Mouse (Mus musculus) MEL (cell line): ENCODE results near the gene Ndufa11.

Experiments used
- CTCF ChIP-seq, 3 experiments: IDR thresholded peaks in 2 of 3; conservative IDR thresholded peaks in 1 of 3; 2 replicates each; pipeline ENCODE4 v1.5.1; 2011 to 2012; ENCODE audit warnings: low read length in 3 of 3, low read depth in 2 of 3, mild to moderate bottlenecking in 2 of 3, improper control_type of control experiment in 1 of 3, inconsistent platforms in 1 of 3, mixed read lengths in 1 of 3, moderate library complexity in 1 of 3; ENCODE audit not compliant: control insufficient read depth in 1 of 3, insufficient read depth in 1 of 3, poor library complexity in 1 of 3, severe bottlenecking in 1 of 3
- E2F4 ChIP-seq: IDR thresholded peaks from 2 replicates; pipeline ENCODE4 v1.6.1; 2011; ENCODE audit warnings: low read depth, low read length, improper control_type of control experiment, borderline replicate concordance
- GABPA ChIP-seq: IDR thresholded peaks from 2 replicates; pipeline ENCODE4 v1.6.1; 2012; ENCODE audit warnings: low read depth, mild to moderate bottlenecking, inconsistent platforms, low read length, improper control_type of control experiment, moderate library complexity
- KAT2A ChIP-seq: conservative IDR thresholded peaks from 2 replicates; pipeline ENCODE4 v1.6.1; 2012; ENCODE audit warnings: low read depth, low read length, improper control_type of control experiment, inconsistent platforms
- POLR2A ChIP-seq, 2 experiments: IDR thresholded peaks; 2 replicates each; pipeline ENCODE4 v1.6.1; 2011 to 2012; ENCODE audit warnings: low read length in 2 of 2, mild to moderate bottlenecking in 2 of 2, control low read depth in 1 of 2, improper control_type of control experiment in 1 of 2, low read depth in 1 of 2, moderate library complexity in 1 of 2; ENCODE audit not compliant: control insufficient read depth in 1 of 2, insufficient read depth in 1 of 2, poor library complexity in 1 of 2
- POLR2AphosphoS2 ChIP-seq: IDR thresholded peaks from 2 replicates; pipeline ENCODE4 v1.6.1; 2011; ENCODE audit warnings: low read length, improper control_type of control experiment
- POLR2AphosphoS5 ChIP-seq: IDR thresholded peaks from 2 replicates; pipeline ENCODE4 v1.6.1; 2012; ENCODE audit warnings: low read depth, borderline replicate concordance, mild to moderate bottlenecking, inconsistent platforms, low read length, moderate library complexity, mixed read lengths
- USF1 ChIP-seq: IDR thresholded peaks from 2 replicates; pipeline ENCODE4 v1.6.1; 2014; ENCODE audit warnings: low read depth, mild to moderate bottlenecking, inconsistent platforms, low read length, improper control_type of control experiment, moderate library complexity
- USF2 ChIP-seq, 2 experiments: IDR thresholded peaks; 2 replicates each; pipeline ENCODE4 v1.6.1; 2011 to 2012; ENCODE audit warnings: improper control_type of control experiment in 2 of 2, low read length in 2 of 2, borderline replicate concordance in 1 of 2, inconsistent platforms in 1 of 2, low read depth in 1 of 2, mild to moderate bottlenecking in 1 of 2; ENCODE audit not compliant: insufficient read depth in 1 of 2

GRCm38 (mm10) chr17:56727029-56727649 is 9.6 kb downstream of the Ndufa11 start:
- no peak for TF ChIP-seq USF1
- no peak for TF ChIP-seq CTCF (IDR thresholded peaks at IDR 0.05 in 2 of 3, conservative IDR thresholded peaks at IDR 0.05 in 1 of 3; ENCODE audit: control insufficient read depth in 1 of 3, insufficient read depth in 1 of 3, low read depth in 2 of 3, low read length in 3 of 3, poor library complexity in 1 of 3, severe bottlenecking in 1 of 3)
- no peak for TF ChIP-seq USF2 (IDR thresholded peaks at IDR 0.05; ENCODE audit: borderline replicate concordance in 1 of 2, insufficient read depth in 1 of 2, low read depth in 1 of 2, low read length in 2 of 2)
- TF ChIP-seq GABPA = no peak
- no peak for TF ChIP-seq POLR2AphosphoS5
- TF ChIP-seq E2F4 = no peak
- no peak for TF ChIP-seq KAT2A
- TF ChIP-seq POLR2AphosphoS2 = no peak
- TF ChIP-seq POLR2A (IDR thresholded peaks at IDR 0.05; ENCODE audit: control insufficient read depth in 1 of 2, insufficient read depth in 1 of 2, low read depth in 1 of 2, low read length in 2 of 2, poor library complexity in 1 of 2) = no peak
